In genomic region chr10:19960831-19961380, GRCm38 (mm10) we compare ENCODE assay signal across 15 mouse cellular contexts.
"Had no signal": no experiment of that assay in that cellular context is flagged by ENCODE, and none has a peak within 500 bp of the region (broad histone marks: within the 10 kb centered on the region; RNA-seq: fewer than 3 reads in every experiment).

No protein-coding gene starts in this region.

- H3K4me3 ChIP-seq: liver, embryonic 15.5 days; megakaryocyte, embryonic 14.5 days; midbrain, embryonic 13.5 days; stomach, embryonic 15.5 days had no signal

- H3K27ac ChIP-seq: kidney, postnatal 0 days; liver, embryonic 15.5 days; macrophage; midbrain, embryonic 13.5 days; stomach, embryonic 15.5 days had no signal

- DNase-seq: kidney, adult 9 months; kidney, postnatal 36 days; left cerebral cortex, postnatal 4 days; lung, adult 2 months; lung, postnatal 10 days; right cerebral cortex, postnatal 14 days; thymus, adult 2 months; thymus, postnatal 36 days had no signal

- ATAC-seq: midbrain, embryonic 13.5 days had no signal

- H3K4me2 ChIP-seq: liver, embryonic 11.5 days; liver, embryonic 15.5 days; midbrain, embryonic 13.5 days; stomach, embryonic 15.5 days had no signal

- H3K4me1 ChIP-seq: midbrain, embryonic 13.5 days had no signal

- H3K9me3 ChIP-seq: liver, embryonic 15.5 days; megakaryocyte, embryonic 14.5 days; midbrain, embryonic 13.5 days; stomach, embryonic 15.5 days had no signal

- H3K27me3 ChIP-seq: liver, embryonic 15.5 days; megakaryocyte, embryonic 14.5 days; midbrain, embryonic 13.5 days; stomach, embryonic 15.5 days had no signal

- H3K36me3 ChIP-seq: liver, embryonic 15.5 days; midbrain, embryonic 13.5 days; stomach, embryonic 15.5 days had no signal

- H3K9ac ChIP-seq: liver, embryonic 15.5 days; midbrain, embryonic 13.5 days; stomach, embryonic 15.5 days had no signal
